Mouse (Mus musculus) cerebellum, adult 2 months (tissue): ENCODE results near the gene Olfr101. TPM values are rescaled to one million over a fixed set of nuclear protein-coding genes. Genes with fewer than 3 reads are reported as not detected.

Source experiments
- DNase-seq, 2 experiments: peaks; one replicate each; pipeline ENCODE4 v3.0.0; 2021
- H3K27ac ChIP-seq: fragments of 200-500 bp; 2 replicates; pipeline ENCODE4 v1.5.1; 2012; ENCODE audit warnings: low read length, control low read depth, inconsistent platforms; ENCODE audit not compliant: insufficient read depth
- H3K27me3 ChIP-seq: fragments of 200-500 bp; 2 replicates; pipeline ENCODE4 v1.6.1; 2012; ENCODE audit warnings: inconsistent platforms, mild to moderate bottlenecking, low read length, moderate library complexity; ENCODE audit not compliant: control insufficient read depth, insufficient read depth
- H3K4me1 ChIP-seq: fragments of 200-500 bp; 2 replicates; pipeline ENCODE4 v1.6.1; 2011; ENCODE audit warnings: low read length; ENCODE audit not compliant: control insufficient read depth, insufficient read depth
- H3K4me3 ChIP-seq: fragments of 200-500 bp; replicated peaks from 2 replicates; pipeline ENCODE3; 2011; ENCODE audit warnings: mild to moderate bottlenecking, low read depth, low read length, control low read depth; ENCODE audit not compliant: insufficient read depth
- CTCF ChIP-seq: fragments of 200-500 bp; IDR thresholded peaks from 2 replicates; pipeline ENCODE4 v1.5.1; 2011; ENCODE audit warnings: low read depth, mild to moderate bottlenecking, control low read depth, low read length, moderate library complexity, borderline replicate concordance; ENCODE audit not compliant: insufficient read depth
- POLR2A ChIP-seq: fragments of 200-500 bp; IDR thresholded peaks from 2 replicates; pipeline ENCODE4 v1.6.1; 2011; ENCODE audit warnings: low read length, control low read depth, borderline replicate concordance; ENCODE audit not compliant: insufficient read depth
- WGBS: fragments of 180-500 bp; shearing (Covaris S2); methylation state at CpG from one replicate; pipeline ENCODE4 v1.1.7; 2018; 5-methylcytosine and 5-hydroxymethylcytosine counted together
- polyA plus RNA-seq: library from polyadenylated mRNA; depleted of rRNA; stranded (reverse); fragments of >200 nt; gene quantifications from 2 replicates; pipeline ENCODE4 v1.2.3, GENCODE M21; 2012; rRNA removed

Olfr101 gene
- not detected in 2 replicates for polyA plus RNA-seq

DNA sequence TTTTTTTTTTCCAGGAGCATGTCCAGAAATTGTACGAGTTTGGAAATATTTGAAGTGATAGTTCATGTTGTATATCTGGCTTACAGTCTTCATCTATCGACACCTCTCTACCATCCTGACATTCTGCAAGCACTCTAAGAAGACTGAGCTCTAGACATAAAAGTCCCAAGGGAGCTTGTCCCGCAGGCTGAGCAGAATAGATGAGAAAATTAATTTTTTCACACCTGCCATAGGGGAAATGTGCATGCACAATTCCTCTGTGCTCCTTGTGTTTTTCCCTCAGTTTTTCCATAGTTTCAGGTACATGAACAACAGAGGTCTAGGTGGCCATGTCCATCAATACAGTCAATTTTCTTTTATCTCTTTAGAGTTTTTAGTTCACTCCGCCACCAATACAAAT, at the start of gene Olfr101:
Gene Olfr101, minus strand, starts transcription at position 101 of the 400 bp plus-strand sequence.
- Histone ChIP-seq H3K27me3 (no peaks in the 10 kb centered on the region), H3K4me1 (no peaks in the 10 kb centered on the region), H3K4me3 (no peak within 1 kb of the TSS), H3K27ac (no peak within 1 kb of the TSS)
- 74% methylated on average over 4 of the region's 4 CpGs for WGBS
- no peak for DNase-seq
- no peak for TF ChIP-seq CTCF
- no peak for TF ChIP-seq POLR2A

GRCm38 (mm10) chr17:37339598-37339997, 35.5 kb upstream of the Olfr101 start, which contains the start of gene Olfr103:
Gene Olfr103 (minus strand): TSS chr17:37339698.
- H3K4me1 ChIP-seq: no peaks in the 10 kb centered on the region
- WGBS: 89% methylated on average over 2 of the region's 2 CpGs
- no peak within 1 kb of the TSS for H3K27ac ChIP-seq
- no peaks in the 10 kb centered on the region for H3K27me3 ChIP-seq
- TF ChIP-seq POLR2A (no peak), CTCF (no peak)
- no peak for DNase-seq
- no peak within 1 kb of the TSS for H3K4me3 ChIP-seq

DNA sequence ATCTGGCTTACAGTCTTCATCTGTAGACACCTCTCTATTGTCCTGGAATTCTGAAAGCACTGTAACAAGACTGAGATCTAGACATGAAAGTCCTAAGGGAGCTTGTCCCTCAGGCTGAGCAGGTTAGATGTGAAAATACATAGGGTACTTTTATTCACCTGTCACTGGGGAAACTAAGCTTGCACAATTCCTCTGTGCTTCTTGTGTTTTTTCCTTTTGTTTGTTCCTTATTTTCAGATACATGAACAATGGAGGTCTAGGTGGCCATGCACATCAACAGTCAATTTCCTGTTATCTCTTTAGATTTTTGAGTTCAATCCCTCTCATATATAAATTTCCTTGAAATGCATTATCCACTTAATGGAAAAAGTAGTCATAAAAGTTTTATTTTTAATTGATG, 12.8 kb upstream of the Olfr101 start, which contains the start of gene Olfr102:
Gene Olfr102, minus strand, starts transcription at position 101 of the 400 bp plus-strand sequence.
- TF ChIP-seq POLR2A (no peak), CTCF (no peak)
- no peak for DNase-seq
- Histone ChIP-seq H3K4me1 (no peaks in the 10 kb centered on the region), H3K27me3 (no peaks in the 10 kb centered on the region), H3K27ac (no peak within 1 kb of the TSS), H3K4me3 (no peak within 1 kb of the TSS)

- Histone ChIP-seq H3K4me3 (no peak overlapping the region), H3K27ac (no peak overlapping the region), H3K4me1 (no peaks in the 10 kb centered on the region), H3K27me3 (no peaks in the 10 kb centered on the region)
- no peak for DNase-seq
- TF ChIP-seq CTCF (no peak), POLR2A (no peak)
- WGBS: 53% methylated on average over 2 of the region's 2 CpGs
These were observed 6.1 kb upstream of the Olfr101 start for GRCm38 (mm10) chr17:37310146-37310699.

GRCm38 (mm10) chr17:37308483-37308882, 4.4 kb upstream of the Olfr101 start:
- TF ChIP-seq POLR2A (no peak), CTCF (no peak)
- no peak overlapping the region for H3K27ac ChIP-seq

GRCm38 (mm10) chr17:37283360-37283759, 20.8 kb downstream of the Olfr101 start, which contains the start of gene Olfr99:
Gene Olfr99 (minus strand): TSS chr17:37283460.
- no peak within 1 kb of the TSS for H3K27ac ChIP-seq
- H3K27me3 ChIP-seq: no peaks in the 10 kb centered on the region
- TF ChIP-seq CTCF (no peak), POLR2A (no peak)
- H3K4me1 ChIP-seq: no peaks in the 10 kb centered on the region
- DNase-seq: no peak
- no peak within 1 kb of the TSS for H3K4me3 ChIP-seq
- WGBS: 72% methylated on average over 1 of the region's 1 CpGs

More at GRCm38 (mm10) chr17:37308483-37308882, 4.4 kb upstream of the Olfr101 start:
- Histone ChIP-seq H3K4me1 (no peaks in the 10 kb centered on the region), H3K4me3 (no peak overlapping the region), H3K27me3 (no peaks in the 10 kb centered on the region)
- WGBS: 42% methylated on average over 4 of the region's 4 CpGs
- DNase-seq: no peak

GRCm38 (mm10) chr17:37280331-37280730, 23.8 kb downstream of the Olfr101 start:
- Histone ChIP-seq H3K27me3 (no peaks in the 10 kb centered on the region), H3K4me3 (no peak overlapping the region), H3K27ac (no peak overlapping the region), H3K4me1 (no peaks in the 10 kb centered on the region)
- WGBS: 10% methylated on average over 1 of the region's 1 CpGs
- TF ChIP-seq CTCF (no peak), POLR2A (no peak)
- DNase-seq: no peak

DNA sequence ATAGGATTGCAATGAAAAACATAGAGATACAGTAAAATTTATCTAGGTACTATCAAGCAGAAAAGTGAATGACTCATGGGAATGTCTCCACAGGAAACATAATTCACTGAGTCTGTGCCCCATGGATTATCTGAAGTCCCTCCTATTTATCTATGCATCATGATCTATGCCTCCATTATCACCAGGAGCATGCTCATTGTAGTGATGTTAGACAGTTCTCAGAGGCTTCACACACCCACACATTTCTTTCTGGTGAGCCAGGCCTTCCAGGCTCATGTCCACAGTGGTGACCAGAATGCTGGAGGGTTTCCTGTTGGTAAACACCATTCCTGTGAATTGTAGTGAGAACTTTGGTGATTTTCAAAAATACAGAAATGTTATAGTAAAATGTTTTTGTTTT, 27.5 kb downstream of the Olfr101 start:
- DNase-seq: no peak
- TF ChIP-seq CTCF: no peak
- Histone ChIP-seq H3K27me3 (no peaks in the 10 kb centered on the region), H3K4me3 (no peak overlapping the region), H3K27ac (no peak overlapping the region), H3K4me1 (no peaks in the 10 kb centered on the region)
